Mouse (Mus musculus) heart, adult 2 months (tissue): ENCODE data around the gene Parg.

Experiments used
- CTCF ChIP-seq: fragments of 200-600 bp; IDR thresholded peaks from 2 replicates; pipeline ENCODE4 v1.8.1; 2022; ENCODE audit warnings: antibody characterized with exemption, mild to moderate bottlenecking, moderate library complexity
- POLR2A ChIP-seq: fragments of 200-500 bp; IDR thresholded peaks from 2 replicates; pipeline ENCODE4 v1.6.1; 2011; ENCODE audit warnings: mild to moderate bottlenecking, low read depth, low read length, control low read depth; ENCODE audit not compliant: insufficient read depth

DNA sequence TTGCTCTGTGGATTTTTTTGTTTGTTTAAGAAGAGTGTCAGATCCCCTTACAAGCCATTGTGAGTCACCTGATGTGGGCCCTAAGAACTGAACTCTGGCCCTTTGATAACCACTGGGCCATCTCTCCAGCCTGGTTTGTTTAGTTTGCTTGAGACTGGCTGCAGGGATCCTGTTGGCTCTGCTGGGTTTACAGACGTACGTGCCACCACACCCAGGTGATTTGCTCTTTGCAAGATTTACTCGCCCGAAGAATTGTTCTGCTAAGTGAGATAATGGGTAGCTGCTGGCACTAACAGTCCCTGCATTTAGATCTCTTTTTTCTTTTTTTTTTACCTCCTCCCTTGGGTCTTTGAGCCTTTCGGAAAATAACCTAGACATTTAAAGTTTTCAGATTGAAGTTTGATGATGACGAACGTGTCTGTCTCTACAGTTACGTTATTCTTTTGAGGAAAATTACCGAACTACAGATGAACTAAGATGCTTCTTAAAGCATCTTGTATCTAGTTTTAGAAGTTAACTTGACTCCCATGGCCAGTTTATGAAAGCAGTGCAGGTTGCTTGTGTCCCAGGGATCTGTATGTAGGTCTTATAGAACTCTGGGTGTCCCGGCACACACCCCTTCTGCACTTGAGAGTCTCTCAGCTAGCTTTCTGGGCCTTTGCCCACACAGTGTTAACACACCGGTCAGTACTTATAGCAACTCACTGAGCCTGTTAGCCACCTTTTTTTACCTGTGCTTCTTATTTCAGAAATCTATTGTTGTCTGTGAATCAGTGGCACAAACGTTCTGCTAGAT is 40.5 kb upstream of the Parg start:
- TF ChIP-seq POLR2A (no peak), CTCF (no peak)
